Mouse (Mus musculus) myocyte (in vitro differentiated cells): ENCODE data around the gene Rbm20. TPM values are rescaled to one million over a fixed set of nuclear protein-coding genes. Genes with fewer than 3 reads are reported as not detected.

ENCODE experiments used
- H3K27me3 ChIP-seq: one replicate; pipeline ENCODE4 v1.6.1; 2011; ENCODE audit not compliant: control insufficient read depth, insufficient read depth, insufficient read length
- H3K36me3 ChIP-seq: one replicate; pipeline ENCODE4 v1.6.1; 2011; ENCODE audit not compliant: control insufficient read depth, insufficient read depth
- H3K4me2 ChIP-seq: one replicate; pipeline ENCODE4 v1.6.1; 2011; ENCODE audit warnings: low read depth, control low read depth
- H3K4me3 ChIP-seq: one replicate; pipeline ENCODE4 v1.5.1; 2011; ENCODE audit warnings: mild to moderate bottlenecking, control low read depth, moderate library complexity
- H3K79me2 ChIP-seq: one replicate; pipeline ENCODE4 v1.6.1; 2011; ENCODE audit not compliant: control insufficient read depth, insufficient read depth
- H3ac ChIP-seq: one replicate; pipeline ENCODE4 v1.6.1; 2011; ENCODE audit not compliant: control insufficient read depth, insufficient read length
- CEBPB ChIP-seq: IDR thresholded peaks from 2 replicates; pipeline ENCODE4 v1.6.1; 2011; ENCODE audit warnings: mild to moderate bottlenecking, moderate library complexity; ENCODE audit not compliant: poor library complexity, insufficient read depth, severe bottlenecking
- E2F4 ChIP-seq: IDR thresholded peaks from one replicate; pipeline ENCODE4 v1.6.1; 2011; ENCODE audit warnings: mild to moderate bottlenecking, control low read depth, moderate library complexity; ENCODE audit not compliant: insufficient read depth
- MAX ChIP-seq: IDR thresholded peaks from one replicate; pipeline ENCODE4 v1.6.1; 2011; ENCODE audit warnings: low read depth, mild to moderate bottlenecking, control low read depth
- MYOD1 ChIP-seq, 3 experiments: IDR thresholded peaks; one replicate each; pipeline ENCODE4 v1.6.1; 2011; ENCODE audit warnings: control low read depth in 2 of 3, low read depth in 2 of 3, mild to moderate bottlenecking in 2 of 3, moderate library complexity in 1 of 3; ENCODE audit not compliant: insufficient read length in 2 of 3, control insufficient read depth in 1 of 3
- MYOG ChIP-seq, 3 experiments: IDR thresholded peaks; one replicate each; pipeline ENCODE4 v1.6.1; 2011; ENCODE audit warnings: control low read depth in 2 of 3, low read depth in 2 of 3, mild to moderate bottlenecking in 2 of 3; ENCODE audit not compliant: insufficient read length in 2 of 3, control insufficient read depth in 1 of 3, insufficient read depth in 1 of 3
- POLR2A ChIP-seq: IDR thresholded peaks from one replicate; pipeline ENCODE4 v1.6.1; 2011; ENCODE audit warnings: low read depth, mild to moderate bottlenecking, control low read depth, moderate library complexity; ENCODE audit not compliant: insufficient read length
- POLR2AphosphoS2 ChIP-seq: IDR thresholded peaks from one replicate; pipeline ENCODE4 v1.6.1; 2011; ENCODE audit warnings: low read depth, control low read depth; ENCODE audit not compliant: insufficient read length
- REST ChIP-seq: IDR thresholded peaks from one replicate; pipeline ENCODE4 v1.6.1; 2011; ENCODE audit warnings: mild to moderate bottlenecking, control low read depth, moderate library complexity; ENCODE audit not compliant: insufficient read depth, insufficient read length
- SRF ChIP-seq: IDR thresholded peaks from one replicate; pipeline ENCODE4 v1.6.1; 2011; ENCODE audit warnings: low read depth; ENCODE audit not compliant: control insufficient read depth, insufficient read length
- TCF12 ChIP-seq: IDR thresholded peaks from one replicate; pipeline ENCODE4 v1.6.1; 2011; ENCODE audit warnings: mild to moderate bottlenecking, control low read depth; ENCODE audit not compliant: poor library complexity, insufficient read depth, severe bottlenecking
- TCF3 ChIP-seq: IDR thresholded peaks from one replicate; pipeline ENCODE4 v1.6.1; 2011; ENCODE audit warnings: low read depth, control low read depth; ENCODE audit not compliant: insufficient read length
- USF1 ChIP-seq: IDR thresholded peaks from one replicate; pipeline ENCODE4 v1.6.1; 2011; ENCODE audit warnings: low read depth, mild to moderate bottlenecking, control low read depth, moderate library complexity
- polyA plus RNA-seq: library from polyadenylated mRNA; unstranded; fragments of >200 nt; fragmentation: generic; extraction: Trizol; gene quantifications from one replicate; pipeline ENCODE4 v1.2.1, GENCODE M21; 2012; ENCODE audit warnings: missing spikeins

Rbm20 gene
- polyA plus RNA-seq, 1 experiment, result 35.4 TPM

DNA sequence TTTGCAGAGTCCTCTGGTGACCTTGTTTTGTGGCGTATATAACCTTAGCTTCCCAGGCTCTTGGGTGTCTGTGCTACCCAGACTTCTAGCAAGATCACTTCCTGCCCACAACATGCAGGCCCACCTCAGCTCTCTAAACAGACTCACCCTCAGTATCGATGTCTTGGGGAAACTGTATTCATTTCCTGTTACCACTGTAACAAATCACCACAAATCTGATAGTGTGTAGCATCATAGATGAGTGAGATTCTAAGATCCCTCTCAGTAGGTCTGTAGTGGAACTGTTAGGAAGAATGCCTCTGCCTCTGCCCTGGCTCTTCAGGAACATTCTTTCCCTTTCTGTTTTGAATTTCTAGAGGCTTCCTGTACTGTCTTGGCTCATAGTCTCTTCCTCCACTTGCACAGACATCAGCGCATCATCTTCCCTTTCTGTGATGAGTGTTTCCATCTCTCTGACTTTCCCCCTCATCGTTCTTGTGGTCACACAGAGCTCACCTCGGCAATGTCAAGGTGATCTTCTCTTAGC is 130.2 kb downstream of the Rbm20 start:
- TF ChIP-seq USF1 (no peak), E2F4 (no peak), REST (no peak), MAX (no peak), MYOG (IDR thresholded peaks at IDR 0.05; ENCODE audit: control insufficient read depth in 1 of 3, insufficient read depth in 1 of 3, insufficient read length in 2 of 3, low read depth in 2 of 3) (no peak), MYOD1 (IDR thresholded peaks at IDR 0.05; ENCODE audit: control insufficient read depth in 1 of 3, insufficient read length in 2 of 3, low read depth in 2 of 3) (no peak), TCF12 (no peak), POLR2AphosphoS2 (no peak), CEBPB (no peak), SRF (no peak), POLR2A (no peak), TCF3 (no peak)
- Histone ChIP-seq H3K27me3 (no peaks in the 10 kb centered on the region), H3ac (no peak overlapping the region), H3K79me2 (peaks cover 76% of the 10 kb centered on the region), H3K4me2 (no peak overlapping the region), H3K36me3 (peaks cover 3% of the 10 kb centered on the region), H3K4me3 (no peak overlapping the region)

GRCm38 (mm10) chr19:53808041-53808777 is 131.1 kb downstream of the Rbm20 start:
- H3ac ChIP-seq, result no peak overlapping the region
- TF ChIP-seq POLR2AphosphoS2 (no peak), TCF12 (no peak), USF1 (no peak), CEBPB (no peak), MYOG (IDR thresholded peaks at IDR 0.05; ENCODE audit: control insufficient read depth in 1 of 3, insufficient read depth in 1 of 3, insufficient read length in 2 of 3, low read depth in 2 of 3) (no peak), SRF (no peak), E2F4 (no peak)
- H3K4me2 ChIP-seq, result peak overlapping the region; percentile 22
- peaks cover 3% of the 10 kb centered on the region for H3K36me3 ChIP-seq
- H3K4me3 ChIP-seq, result no peak overlapping the region
- H3K27me3 ChIP-seq, result no peaks in the 10 kb centered on the region
- H3K79me2 ChIP-seq, result peaks cover 74% of the 10 kb centered on the region

DNA sequence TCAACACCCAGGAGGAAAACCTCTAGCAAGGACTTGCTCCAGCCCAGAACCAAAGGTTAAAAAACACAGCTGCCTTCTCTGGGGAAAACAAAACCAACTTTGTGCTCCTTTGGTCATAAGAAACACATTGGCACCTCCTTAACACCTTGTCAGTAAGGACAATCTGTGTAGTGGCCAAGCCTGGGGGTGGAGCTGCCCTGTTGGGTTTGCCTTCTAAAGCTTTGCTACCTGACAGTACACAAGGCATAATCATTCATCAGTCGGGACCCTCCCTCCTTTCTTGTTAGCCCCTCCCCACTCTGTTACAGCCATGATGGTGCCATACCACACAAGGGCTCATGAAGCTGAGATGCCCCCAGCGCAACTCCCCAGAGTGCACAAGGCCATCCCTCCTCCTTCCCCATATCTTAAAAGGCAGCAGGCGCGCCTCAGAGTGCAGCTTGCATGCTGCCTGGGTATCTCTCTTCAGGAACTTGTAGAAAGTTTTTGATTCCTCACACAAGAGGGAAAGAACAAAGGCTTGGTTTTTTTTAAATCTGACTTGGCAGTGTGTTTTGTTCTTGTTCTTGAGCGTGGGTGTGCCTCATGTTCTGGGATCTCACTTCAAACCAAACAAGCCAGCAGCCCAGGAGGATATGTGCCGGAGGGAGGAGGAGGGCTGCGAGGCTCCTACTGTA is 132.2 kb downstream of the Rbm20 start:
- Histone ChIP-seq H3K79me2 (peaks cover 63% of the 10 kb centered on the region), H3K4me2 (no peak overlapping the region), H3K27me3 (no peaks in the 10 kb centered on the region), H3ac (no peak overlapping the region), H3K4me3 (no peak overlapping the region), H3K36me3 (peaks cover 5% of the 10 kb centered on the region)
- TF ChIP-seq POLR2AphosphoS2 (no peak), TCF3 (no peak), MAX (no peak), E2F4 (no peak), MYOD1 (IDR thresholded peaks at IDR 0.05; ENCODE audit: control insufficient read depth in 1 of 3, insufficient read length in 2 of 3, low read depth in 2 of 3) (no peak), REST (no peak), CEBPB (no peak), POLR2A (no peak), USF1 (no peak), TCF12 (no peak), SRF (no peak)

- Histone ChIP-seq H3K36me3 (peaks cover 10% of the 10 kb centered on the region), H3K4me2 (no peak overlapping the region), H3K4me3 (no peak overlapping the region), H3ac (no peak overlapping the region), H3K79me2 (peaks cover 56% of the 10 kb centered on the region), H3K27me3 (no peaks in the 10 kb centered on the region)
- TF ChIP-seq POLR2AphosphoS2, result no peak
- TF ChIP-seq MYOG (IDR thresholded peaks at IDR 0.05; ENCODE audit: control insufficient read depth in 1 of 3, insufficient read depth in 1 of 3, insufficient read length in 2 of 3, low read depth in 2 of 3), result no peak
- no peak for TF ChIP-seq E2F4
- no peak for TF ChIP-seq POLR2A
- no peak for TF ChIP-seq USF1
- TF ChIP-seq TCF3, result no peak
- TF ChIP-seq MYOD1 (IDR thresholded peaks at IDR 0.05; ENCODE audit: control insufficient read depth in 1 of 3, insufficient read length in 2 of 3, low read depth in 2 of 3), result no peak
These were observed 132.9 kb downstream of the Rbm20 start for GRCm38 (mm10) chr19:53810024-53810423.

GRCm38 (mm10) chr19:53810584-53810983 is 133.5 kb downstream of the Rbm20 start:
- Histone ChIP-seq H3K79me2 (peaks cover 52% of the 10 kb centered on the region), H3ac (no peak overlapping the region), H3K4me3 (no peak overlapping the region), H3K27me3 (no peaks in the 10 kb centered on the region), H3K36me3 (peaks cover 10% of the 10 kb centered on the region), H3K4me2 (no peak overlapping the region)
- TF ChIP-seq TCF12 (no peak), REST (no peak), POLR2AphosphoS2 (no peak), E2F4 (no peak), SRF (no peak), POLR2A (no peak), USF1 (no peak), MYOG (IDR thresholded peaks at IDR 0.05; ENCODE audit: control insufficient read depth in 1 of 3, insufficient read depth in 1 of 3, insufficient read length in 2 of 3, low read depth in 2 of 3) (no peak), TCF3 (no peak), MAX (no peak), CEBPB (no peak), MYOD1 (IDR thresholded peaks at IDR 0.05; ENCODE audit: control insufficient read depth in 1 of 3, insufficient read length in 2 of 3, low read depth in 2 of 3) (no peak)
